Mouse (Mus musculus) midbrain, embryonic 14.5 days (tissue): ENCODE data around the gene Ccdc191. TPM values are rescaled to one million over a fixed set of nuclear protein-coding genes. Genes with fewer than 3 reads are reported as not detected.

Source experiments
- ATAC-seq: fragments of 200-750 bp; cut with Nextera tagmentation; 2 replicates; pipeline ENCODE4 v1.8.0; 2017; ENCODE audit warnings: moderate number of reproducible peaks, moderate library complexity; ENCODE audit not compliant: low FRiP score, low TSS enrichment
- DNase-seq: peaks from one replicate; pipeline ENCODE4 v3.0.0-alpha.2; 2015
- H3K27ac ChIP-seq: fragments of 300-500 bp; sonication (generic); replicated peaks from 2 replicates; pipeline ENCODE4 v1.5.1; 2014; ENCODE audit warnings: mild to moderate bottlenecking, low read depth, low read length, moderate library complexity
- H3K27me3 ChIP-seq: fragments of 300-500 bp; sonication (generic); 2 replicates; pipeline ENCODE4 v1.6.1; 2014; ENCODE audit warnings: low read length, control low read depth, mixed read lengths; ENCODE audit not compliant: control insufficient read depth, insufficient read depth
- H3K36me3 ChIP-seq: fragments of 300-500 bp; sonication (generic); 2 replicates; pipeline ENCODE4 v1.6.1; 2014; ENCODE audit warnings: low read length, control low read depth; ENCODE audit not compliant: control insufficient read depth, insufficient read depth
- H3K4me1 ChIP-seq: fragments of 300-500 bp; sonication (generic); 2 replicates; pipeline ENCODE4 v1.6.1; 2014; ENCODE audit warnings: mild to moderate bottlenecking, antibody characterized with exemption, low read length, control low read depth; ENCODE audit not compliant: control insufficient read depth, insufficient read depth
- H3K4me2 ChIP-seq: fragments of 300-500 bp; sonication (generic); 2 replicates; pipeline ENCODE4 v1.6.1; 2014; ENCODE audit warnings: mild to moderate bottlenecking, low read length, moderate library complexity
- H3K4me3 ChIP-seq: fragments of 300-500 bp; sonication (generic); replicated peaks from 2 replicates; pipeline ENCODE4 v1.5.1; 2014; ENCODE audit warnings: low read depth, low read length
- H3K9ac ChIP-seq: fragments of 300-500 bp; sonication (generic); replicated peaks from 2 replicates; pipeline ENCODE4 v1.6.1; 2014; ENCODE audit warnings: mild to moderate bottlenecking, low read length, moderate library complexity
- H3K9me3 ChIP-seq: fragments of 300-500 bp; sonication (generic); 2 replicates; pipeline ENCODE4 v1.6.1; 2016; ENCODE audit warnings: low read length, control low read depth, mixed read lengths; ENCODE audit not compliant: control insufficient read depth
- WGBS: fragments of 180-500 bp; shearing (Covaris S2); extraction: QIAGEN DNeasy Blood & Tissue Kit; methylation state at CpG from one replicate; pipeline ENCODE4 v1.1.7; 2014; 5-methylcytosine and 5-hydroxymethylcytosine counted together
- polyA plus RNA-seq: library from polyadenylated mRNA; unstranded; fragments of >200 nt; fragmentation: Nextera tagmentation; extraction: Ambion mirVana; gene quantifications from 2 replicates; pipeline ENCODE4 v1.2.1, GENCODE M21; 2014

Ccdc191 gene
- polyA plus RNA-seq, 1 experiment from 2014 or later: 8.6 TPM

GRCm38 (mm10) chr16:43963780-43964179 is 74.2 kb downstream of the Ccdc191 start:
- Histone ChIP-seq H3K27me3 (no peaks in the 10 kb centered on the region), H3K4me1 (no peaks in the 10 kb centered on the region), H3K27ac (no peak overlapping the region), H3K9ac (no peak overlapping the region), H3K4me2 (no peak overlapping the region), H3K9me3 (no peaks in the 10 kb centered on the region), H3K4me3 (no peak overlapping the region), H3K36me3 (no peaks in the 10 kb centered on the region)
- DNase-seq (no peak), ATAC-seq (no peak)
- WGBS: 75% methylated on average over 3 of the region's 3 CpGs

DNA sequence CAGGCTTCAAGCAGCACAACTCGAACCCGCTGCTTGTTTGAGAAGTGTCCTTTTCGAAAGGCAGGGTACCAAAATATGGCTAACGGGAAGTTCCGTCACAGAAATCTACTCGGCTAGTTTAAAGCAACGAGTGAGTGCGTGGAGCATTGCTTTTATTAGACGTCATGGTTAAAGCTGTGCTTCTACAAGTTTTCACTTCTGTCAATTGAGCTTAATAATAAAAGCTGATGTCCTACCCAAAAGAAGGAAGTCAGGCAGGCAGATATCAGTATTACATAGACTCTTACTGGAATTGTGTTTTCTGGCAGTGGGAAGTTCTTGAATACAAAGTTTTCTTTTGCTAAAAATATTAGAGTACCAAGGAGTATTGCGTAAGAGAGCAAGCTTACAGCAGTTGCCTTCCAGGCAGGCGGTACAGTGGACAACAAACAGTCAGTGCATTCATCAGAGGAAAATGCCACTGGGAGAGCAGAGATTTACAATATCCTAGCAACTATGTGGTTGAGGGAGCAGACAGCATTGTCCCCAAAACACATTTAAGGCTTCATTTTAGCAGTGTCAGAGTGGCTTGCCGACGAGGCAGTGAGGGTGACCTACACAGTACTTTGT is 76.3 kb downstream of the Ccdc191 start:
- Histone ChIP-seq H3K27me3 (no peaks in the 10 kb centered on the region), H3K4me1 (no peaks in the 10 kb centered on the region), H3K4me2 (no peak overlapping the region), H3K27ac (0 out of 2 replicates have a peak overlapping the region, but pooled peaks have one; percentile 28), H3K36me3 (no peaks in the 10 kb centered on the region), H3K9me3 (no peaks in the 10 kb centered on the region), H3K9ac (no peak overlapping the region), H3K4me3 (no peak overlapping the region)
- 78% methylated on average over 13 of the region's 13 CpGs for WGBS
- DNase-seq: peak; percentile 37
- no peak for ATAC-seq

DNA sequence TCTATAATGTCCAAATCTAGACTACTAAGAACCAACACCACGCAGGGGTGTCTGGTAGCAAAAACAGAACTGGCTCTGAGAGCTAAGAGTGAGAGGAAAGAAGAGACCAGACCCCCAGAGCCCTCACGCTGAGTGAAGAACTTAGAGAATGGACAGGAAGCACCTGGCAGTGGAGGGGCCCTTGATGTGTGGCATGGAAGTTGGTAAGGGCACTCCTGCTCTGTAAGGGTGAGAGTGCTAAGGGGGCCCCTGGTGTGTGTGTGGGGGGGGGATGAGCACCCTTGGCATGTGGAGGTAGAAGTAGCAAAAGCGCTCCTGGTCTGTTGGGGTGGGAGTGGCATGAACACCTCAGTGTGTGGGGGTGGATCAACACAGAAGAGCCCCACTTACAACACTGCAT is 80.8 kb downstream of the Ccdc191 start:
- Histone ChIP-seq H3K36me3 (no peaks in the 10 kb centered on the region), H3K4me2 (no peak overlapping the region), H3K9me3 (no peaks in the 10 kb centered on the region), H3K4me1 (no peaks in the 10 kb centered on the region), H3K4me3 (no peak overlapping the region), H3K27me3 (no peaks in the 10 kb centered on the region), H3K27ac (no peak overlapping the region), H3K9ac (no peak overlapping the region)
- DNase-seq: no peak
- WGBS: 93% methylated on average over 3 of the region's 3 CpGs
- no peak for ATAC-seq

DNA sequence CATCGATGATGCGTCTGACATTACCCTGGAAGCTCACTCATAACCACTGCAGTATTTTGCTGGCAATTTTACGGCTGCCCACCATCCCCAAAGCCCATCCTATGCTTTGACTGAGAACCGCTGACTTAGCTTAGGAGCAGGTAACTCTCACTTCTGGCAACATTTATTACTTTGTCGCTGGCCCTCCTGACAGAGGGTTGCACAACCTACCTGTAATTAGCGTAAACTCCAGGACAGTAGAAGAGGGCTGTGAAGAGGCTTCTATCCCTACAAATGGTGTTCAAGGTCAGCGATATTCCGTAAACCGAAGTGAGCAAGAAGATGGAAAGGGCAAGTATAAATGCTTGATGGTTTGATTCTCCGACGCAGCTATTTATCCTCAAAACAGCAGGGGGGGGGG is 81.6 kb downstream of the Ccdc191 start:
- Histone ChIP-seq H3K27me3 (no peaks in the 10 kb centered on the region), H3K4me1 (no peaks in the 10 kb centered on the region), H3K4me2 (no peak overlapping the region), H3K4me3 (no peak overlapping the region), H3K27ac (no peak overlapping the region), H3K9me3 (no peaks in the 10 kb centered on the region), H3K36me3 (no peaks in the 10 kb centered on the region), H3K9ac (no peak overlapping the region)
- no peak for ATAC-seq
- DNase-seq: no peak
- 94% methylated on average over 11 of the region's 11 CpGs for WGBS

DNA sequence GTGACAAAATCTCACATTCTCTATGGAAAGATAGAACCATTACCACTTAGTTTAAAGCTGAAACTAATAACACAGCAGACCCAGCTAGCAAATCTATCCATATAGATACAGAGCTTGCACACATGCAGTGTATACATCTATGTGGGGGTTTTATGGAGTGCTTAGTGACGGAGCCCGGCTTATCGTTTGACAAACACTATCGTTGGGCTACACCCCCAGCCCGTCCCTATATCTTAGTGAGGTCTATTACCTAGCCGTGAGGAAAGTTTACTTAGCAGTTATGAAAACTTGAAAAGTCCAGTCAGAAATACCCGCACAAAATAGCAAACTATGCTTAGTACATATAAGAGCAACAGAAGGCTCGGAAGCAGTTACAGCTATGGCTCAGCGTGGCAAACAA is 82.1 kb downstream of the Ccdc191 start:
- ATAC-seq: no peak
- H3K4me2 ChIP-seq: no peak overlapping the region
- no peaks in the 10 kb centered on the region for H3K4me1 ChIP-seq
- WGBS: 94% methylated on average over 9 of the region's 9 CpGs
- H3K9ac ChIP-seq: no peak overlapping the region
- no peaks in the 10 kb centered on the region for H3K27me3 ChIP-seq
- no peak overlapping the region for H3K27ac ChIP-seq
- H3K9me3 ChIP-seq: no peaks in the 10 kb centered on the region
- no peak for DNase-seq
- no peak overlapping the region for H3K4me3 ChIP-seq
- no peaks in the 10 kb centered on the region for H3K36me3 ChIP-seq

DNA sequence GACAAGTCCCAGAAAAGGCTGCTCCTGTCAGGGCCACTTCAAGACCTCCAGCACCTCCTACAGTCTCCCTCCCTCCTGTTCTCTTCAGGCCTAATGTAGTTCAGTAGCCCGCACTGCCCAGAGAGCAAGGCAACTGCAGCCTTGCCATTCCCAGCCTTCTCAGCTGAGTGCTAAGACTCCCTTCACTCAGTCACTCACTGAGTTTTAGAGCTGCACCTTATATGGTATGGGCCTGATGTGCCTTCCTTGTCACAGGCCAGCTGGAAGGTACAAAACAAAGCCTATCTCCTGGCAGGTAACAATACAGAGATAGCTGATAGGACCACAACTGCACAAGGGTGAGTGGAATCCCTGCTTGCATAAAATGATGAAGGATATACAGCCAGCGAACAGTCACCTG is 82.8 kb downstream of the Ccdc191 start:
- WGBS: 83% methylated on average over 2 of the region's 2 CpGs

DNA sequence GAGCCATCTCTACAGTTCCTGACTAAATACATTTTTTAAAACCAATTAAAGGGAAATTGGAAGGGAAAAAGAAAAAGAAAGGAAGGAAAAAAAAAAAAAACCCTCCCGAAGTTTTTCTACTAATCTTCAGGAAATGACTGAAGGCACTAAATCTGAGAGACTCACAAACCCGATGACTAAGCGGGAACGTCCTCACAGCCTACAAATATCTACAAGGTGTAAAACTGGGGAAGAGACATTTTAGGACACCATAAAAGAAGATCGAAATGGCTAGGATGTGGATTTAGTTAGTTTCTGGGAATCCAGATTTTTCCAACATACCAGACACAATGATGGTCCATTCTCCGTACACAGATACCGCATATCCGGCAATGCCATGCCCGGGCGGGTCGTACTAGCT is 83.5 kb downstream of the Ccdc191 start:
- DNase-seq (no peak), ATAC-seq (no peak)
- 93% methylated on average over 11 of the region's 11 CpGs for WGBS
- H3K4me2 ChIP-seq: no peak overlapping the region
- no peaks in the 10 kb centered on the region for H3K36me3 ChIP-seq
- no peak overlapping the region for H3K27ac ChIP-seq
- H3K9ac ChIP-seq: no peak overlapping the region
- no peaks in the 10 kb centered on the region for H3K9me3 ChIP-seq
- no peaks in the 10 kb centered on the region for H3K27me3 ChIP-seq
- H3K4me3 ChIP-seq: no peak overlapping the region
- H3K4me1 ChIP-seq: no peaks in the 10 kb centered on the region

More for the DNA sequence above, 82.8 kb downstream of the Ccdc191 start:
- no peaks in the 10 kb centered on the region for H3K4me1 ChIP-seq
- H3K4me3 ChIP-seq: no peak overlapping the region
- DNase-seq: no peak
- H3K27me3 ChIP-seq: no peaks in the 10 kb centered on the region
- H3K27ac ChIP-seq: no peak overlapping the region
- H3K36me3 ChIP-seq: no peaks in the 10 kb centered on the region
- no peak overlapping the region for H3K9ac ChIP-seq
- H3K9me3 ChIP-seq: no peaks in the 10 kb centered on the region
- H3K4me2 ChIP-seq: no peak overlapping the region
- no peak for ATAC-seq

- Histone ChIP-seq H3K4me3 (no peak overlapping the region), H3K4me1 (no peaks in the 10 kb centered on the region), H3K36me3 (no peaks in the 10 kb centered on the region), H3K9me3 (no peaks in the 10 kb centered on the region), H3K27me3 (no peaks in the 10 kb centered on the region), H3K27ac (no peak overlapping the region), H3K9ac (no peak overlapping the region), H3K4me2 (no peak overlapping the region)
- 76% methylated on average over 22 of the region's 22 CpGs for WGBS
- DNase-seq (no peak), ATAC-seq (no peak)
Measured at GRCm38 (mm10) chr16:43973606-43974220, 84.1 kb downstream of the Ccdc191 start.

DNA sequence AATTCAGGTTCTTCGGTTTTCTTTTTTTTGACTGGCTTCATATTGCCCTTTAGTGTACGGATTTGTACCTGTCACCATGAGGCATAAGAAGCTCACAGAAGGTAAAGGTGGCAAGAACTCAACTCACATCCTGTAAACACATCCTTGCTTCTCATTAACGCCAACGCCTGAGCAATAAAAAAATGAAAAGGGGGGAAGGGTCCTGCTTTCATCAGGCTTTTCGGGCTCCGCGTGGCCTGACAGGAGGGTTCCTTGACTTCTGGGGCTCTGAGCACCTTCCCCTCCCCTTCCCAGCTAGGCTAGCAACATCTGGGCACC is 89.4 kb downstream of the Ccdc191 start:
- H3K36me3 ChIP-seq: no peaks in the 10 kb centered on the region
- H3K9me3 ChIP-seq: no peaks in the 10 kb centered on the region
- H3K27me3 ChIP-seq: peaks cover 7% of the 10 kb centered on the region; the same call in 1 of the 2 replicates
- H3K4me1 ChIP-seq: no peaks in the 10 kb centered on the region
- H3K27ac ChIP-seq: no peak overlapping the region
- H3K4me2 ChIP-seq: peak overlapping the region; percentile 99
- peak overlapping the region; percentile 61 for H3K9ac ChIP-seq
- H3K4me3 ChIP-seq: peak overlapping the region; percentile 71
- DNase-seq: no peak
- ATAC-seq: no peak
- 15% methylated on average over 7 of the region's 7 CpGs for WGBS
